9 mouse cellular contexts compared by ENCODE assay signal in genomic region chr17:23599605-23600063, GRCm38 (mm10). TPM values are rescaled to one million over a fixed set of nuclear protein-coding genes. Genes with fewer than 3 reads are reported as not detected.
DNase-seq lines count a peak whose midpoint lies in the region; ATAC-seq and TF ChIP-seq lines count a peak whose summit lies in the region.
"Had no signal": no experiment of that assay in that cellular context is flagged by ENCODE, and none has a peak within 500 bp of the region (broad histone marks: within the 10 kb centered on the region; RNA-seq: fewer than 3 reads in every experiment).

No protein-coding gene starts in this region.

- peak overlapping the region; percentile 58 for H3K4me3 ChIP-seq in heart, embryonic 12.5 days
- H3K4me3 ChIP-seq in E14TG2a.4 (replicated peaks; ENCODE audit: low read length) = peak overlapping the region; percentile 86
- peak overlapping the region; percentile 39 for H3K4me3 ChIP-seq in forebrain, embryonic 12.5 days (replicated peaks)
- H3K4me3 ChIP-seq in liver, embryonic 16.5 days (ENCODE audit: low read depth, low read length) = peak overlapping the region; percentile 62

- H3K36me3 ChIP-seq in heart, embryonic 12.5 days = no peaks in the 10 kb centered on the region
- H3K36me3 ChIP-seq in E14TG2a.4 (ENCODE audit: insufficient read depth, low read length) = peaks cover 30% of the 10 kb centered on the region
- no peaks in the 10 kb centered on the region for H3K36me3 ChIP-seq in forebrain, embryonic 12.5 days (replicated peaks)
- H3K36me3 ChIP-seq in liver, embryonic 16.5 days (ENCODE audit: control insufficient read depth, insufficient read depth) = no peaks in the 10 kb centered on the region

- H3K27me3 ChIP-seq in heart, embryonic 12.5 days (replicated peaks) = no peaks in the 10 kb centered on the region
- H3K27me3 ChIP-seq in E14TG2a.4 (ENCODE audit: insufficient read depth, low read length) = no peaks in the 10 kb centered on the region
- peaks cover 4% of the 10 kb centered on the region; the same call in 1 of the 2 replicates for H3K27me3 ChIP-seq in forebrain, embryonic 12.5 days
- no peaks in the 10 kb centered on the region for H3K27me3 ChIP-seq in liver, embryonic 16.5 days (ENCODE audit: control insufficient read depth, insufficient read depth, low read depth, low read length)
- H3K27me3 ChIP-seq: Patski had no signal

- intact Hi-C loops in heart, postnatal 25 days (cut with DNase I) = loop anchor here (2.0 kb wide), 1 partner anchor 33 kb away; no protein-coding TSS in a partner anchor

- H3K4me2 ChIP-seq in heart, embryonic 12.5 days = peak overlapping the region; percentile 85
- H3K4me2 ChIP-seq in forebrain, embryonic 12.5 days = peak overlapping the region; percentile 65
- H3K4me2 ChIP-seq in liver, embryonic 16.5 days (ENCODE audit: low read depth, low read length) = peak overlapping the region; percentile 80

- 29% methylated on average over 7 of the region's 7 CpGs for WGBS in heart, embryonic 12.5 days
- 44% methylated on average over 7 of the region's 7 CpGs for WGBS in forebrain, embryonic 12.5 days
- 14% methylated on average over 7 of the region's 7 CpGs for WGBS in liver, embryonic 16.5 days (ENCODE audit: insufficient replicate concordance)

- DNase-seq in heart, postnatal 25 days (ENCODE audit: low spot score) = no peak
- DNase-seq in frontal cortex, postnatal 14 days (ENCODE audit: low spot score in 2 of 2) = no peak

- H3K4me1 ChIP-seq in heart, embryonic 12.5 days (replicated peaks) = peaks cover 9% of the 10 kb centered on the region; the same call in 1 of the 2 replicates
- H3K4me1 ChIP-seq in E14TG2a.4 (replicated peaks; ENCODE audit: low read depth, low read length) = peaks cover 60% of the 10 kb centered on the region
- H3K4me1 ChIP-seq in forebrain, embryonic 12.5 days = peaks cover 18% of the 10 kb centered on the region
- peaks cover 9% of the 10 kb centered on the region for H3K4me1 ChIP-seq in liver, embryonic 16.5 days (ENCODE audit: control insufficient read depth, low read depth, low read length)

- peak overlapping the region; percentile 77 for H3K9ac ChIP-seq in heart, embryonic 12.5 days
- H3K9ac ChIP-seq in forebrain, embryonic 12.5 days = peak overlapping the region; percentile 17
- peak overlapping the region; percentile 69 for H3K9ac ChIP-seq in liver, embryonic 16.5 days (ENCODE audit: low read depth, low read length)

- no peak for TF ChIP-seq CTCF in E14TG2a.4 (conservative IDR thresholded peaks at IDR 0.05; ENCODE audit: low read length)

- ATAC-seq in heart, embryonic 12.5 days (ENCODE audit: insufficient number of reproducible peaks, low FRiP score) = no peak
- 0 out of 2 replicates have a peak, but pooled peaks have one; percentile 5 for ATAC-seq in forebrain, embryonic 12.5 days (ENCODE audit: low FRiP score)
- no peak for ATAC-seq in liver, embryonic 16.5 days (ENCODE audit: low read depth)
- ATAC-seq in frontal cortex, adult (ENCODE audit: low TSS enrichment) = no peak
- ATAC-seq in inflammation-experienced regulatory T-cells, adult 6 months = no peak

- peak overlapping the region; percentile 89 for H3K27ac ChIP-seq in heart, embryonic 12.5 days (ENCODE audit: poor library complexity, severe bottlenecking)
- H3K27ac ChIP-seq in forebrain, embryonic 12.5 days = peak overlapping the region; percentile 59; the same call in 1 of the 2 replicates
- peak overlapping the region; percentile 89 for H3K27ac ChIP-seq in liver, embryonic 16.5 days (ENCODE audit: low read length)

- H3K9me3 ChIP-seq in heart, embryonic 12.5 days (replicated peaks) = no peaks in the 10 kb centered on the region
- H3K9me3 ChIP-seq in E14TG2a.4 (ENCODE audit: low read length) = no peaks in the 10 kb centered on the region
- no peaks in the 10 kb centered on the region for H3K9me3 ChIP-seq in forebrain, embryonic 12.5 days
- H3K9me3 ChIP-seq in liver, embryonic 16.5 days (replicated peaks; ENCODE audit: control insufficient read depth, low read length) = no peaks in the 10 kb centered on the region

RNA-seq across cellular contexts. Expression of gene Zfp13, which starts 0.3 kb away (rescaled TPM):
- polyA plus RNA-seq in heart, embryonic 12.5 days (2016; fragmentation: Nextera tagmentation; extraction: Ambion mirVana) = 9.1 and 10.7 TPM in 2 replicates
- 1 to 10 TPM; 3.4 to 4.8 TPM for total RNA-seq in heart, postnatal 25 days (2021)
- polyA plus RNA-seq in forebrain, embryonic 12.5 days (2016; fragmentation: Nextera tagmentation; extraction: Ambion mirVana) = 22.1 and 22.6 TPM in 2 replicates
- 1.3 and 1.6 TPM in 2 replicates for polyA plus RNA-seq in liver, embryonic 16.5 days (2015; fragmentation: Nextera tagmentation; extraction: Ambion mirVana)
- polyA plus RNA-seq in inflammation-experienced regulatory T-cells, adult 6 months (2017; shearing (Covaris generic)) = under 1 TPM in 1 of 3 experiments, not detected in 2; 0.71 TPM

RNA-seq across cellular contexts. Expression of gene Zscan10, which starts 1.0 kb away (rescaled TPM):
- not detected in 2 replicates for polyA plus RNA-seq in heart, embryonic 12.5 days (2016; fragmentation: Nextera tagmentation; extraction: Ambion mirVana)
- total RNA-seq in heart, postnatal 25 days (2021) = not detected
- polyA plus RNA-seq in forebrain, embryonic 12.5 days (2016; fragmentation: Nextera tagmentation; extraction: Ambion mirVana) = 0.17 TPM in 1 of 2 replicates, not detected in the other
- polyA plus RNA-seq in liver, embryonic 16.5 days (2015; fragmentation: Nextera tagmentation; extraction: Ambion mirVana) = not detected in 2 replicates
- 1 to 10 TPM in 2 of 3 experiments, under 1 TPM in 1; 0.73 to 3.1 (median 1.2) TPM for polyA plus RNA-seq in inflammation-experienced regulatory T-cells, adult 6 months (2017; shearing (Covaris generic))
- polyA plus RNA-seq: Patski had no signal

RNA-seq across cellular contexts. Expression of gene Zfp213, which starts 35.6 kb away (rescaled TPM):
- 14.1 and 16.9 TPM in 2 replicates for polyA plus RNA-seq in heart, embryonic 12.5 days (2016; fragmentation: Nextera tagmentation; extraction: Ambion mirVana)
- total RNA-seq in heart, postnatal 25 days (2021) = 1 to 10 TPM; 4.7 to 6.2 TPM
- polyA plus RNA-seq in forebrain, embryonic 12.5 days (2016; fragmentation: Nextera tagmentation; extraction: Ambion mirVana) = 22.7 and 23.7 TPM in 2 replicates
- 4.8 and 5.3 TPM in 2 replicates for polyA plus RNA-seq in liver, embryonic 16.5 days (2015; fragmentation: Nextera tagmentation; extraction: Ambion mirVana)
- 1 to 10 TPM; 4.0 to 5.5 (median 4.8) TPM for polyA plus RNA-seq in inflammation-experienced regulatory T-cells, adult 6 months (2017; shearing (Covaris generic))

RNA-seq across cellular contexts. Expression of gene Mmp25, which starts 45.4 kb away (rescaled TPM):
- 0.42 and 0.75 TPM in 2 replicates for polyA plus RNA-seq in heart, embryonic 12.5 days (2016; fragmentation: Nextera tagmentation; extraction: Ambion mirVana)
- total RNA-seq in heart, postnatal 25 days (2021) = under 1 TPM; 0.06 to 0.08 TPM
- polyA plus RNA-seq in forebrain, embryonic 12.5 days (2016; fragmentation: Nextera tagmentation; extraction: Ambion mirVana) = 0.78 and 0.91 TPM in 2 replicates
- polyA plus RNA-seq in liver, embryonic 16.5 days (2015; fragmentation: Nextera tagmentation; extraction: Ambion mirVana) = 0.42 and 0.50 TPM in 2 replicates
- 1 to 10 TPM in 2 of 3 experiments, under 1 TPM in 1; 0.80 to 6.6 (median 2.8) TPM for polyA plus RNA-seq in inflammation-experienced regulatory T-cells, adult 6 months (2017; shearing (Covaris generic))
- polyA plus RNA-seq: Patski had no signal

Comparison
In these comparisons a context has a peak if more than half of its experiments do, and no peak if none do; other contexts are left out.
1. H3K9ac ChIP-seq: peak in every context shown above with its lines; median percentile 77 in heart, embryonic 12.5 days; 69 in liver, embryonic 16.5 days; 17 in forebrain, embryonic 12.5 days.